Mouse (Mus musculus) liver, adult 2 months (tissue): ENCODE measurements around the gene Atp8a2.

Source experiments
- CTCF ChIP-seq: fragments of 200-500 bp; IDR thresholded peaks from 2 replicates; pipeline ENCODE4 v1.5.1; 2011; ENCODE audit warnings: low read depth, low read length, control low read depth
- POLR2A ChIP-seq: fragments of 200-500 bp; IDR thresholded peaks from 2 replicates; pipeline ENCODE4 v1.6.1; 2011; ENCODE audit warnings: low read length, control low read depth; ENCODE audit not compliant: insufficient read depth; ENCODE audit errors: extremely low read depth

GRCm38 (mm10) chr14:59931412-59932058 is 265.4 kb downstream of the Atp8a2 start:
- no peak for TF ChIP-seq POLR2A
- no peak for TF ChIP-seq CTCF
